Mouse (Mus musculus): ENCODE results near the gene Snu13. TPM values are rescaled to one million over a fixed set of nuclear protein-coding genes. Genes with fewer than 3 reads are reported as not detected.
A peak's percentile ranks its signal among the peaks of the same experiment; 100 is the strongest.

Snu13 gene
- polyA plus RNA-seq, 1 experiment: 193 TPM

DNA sequence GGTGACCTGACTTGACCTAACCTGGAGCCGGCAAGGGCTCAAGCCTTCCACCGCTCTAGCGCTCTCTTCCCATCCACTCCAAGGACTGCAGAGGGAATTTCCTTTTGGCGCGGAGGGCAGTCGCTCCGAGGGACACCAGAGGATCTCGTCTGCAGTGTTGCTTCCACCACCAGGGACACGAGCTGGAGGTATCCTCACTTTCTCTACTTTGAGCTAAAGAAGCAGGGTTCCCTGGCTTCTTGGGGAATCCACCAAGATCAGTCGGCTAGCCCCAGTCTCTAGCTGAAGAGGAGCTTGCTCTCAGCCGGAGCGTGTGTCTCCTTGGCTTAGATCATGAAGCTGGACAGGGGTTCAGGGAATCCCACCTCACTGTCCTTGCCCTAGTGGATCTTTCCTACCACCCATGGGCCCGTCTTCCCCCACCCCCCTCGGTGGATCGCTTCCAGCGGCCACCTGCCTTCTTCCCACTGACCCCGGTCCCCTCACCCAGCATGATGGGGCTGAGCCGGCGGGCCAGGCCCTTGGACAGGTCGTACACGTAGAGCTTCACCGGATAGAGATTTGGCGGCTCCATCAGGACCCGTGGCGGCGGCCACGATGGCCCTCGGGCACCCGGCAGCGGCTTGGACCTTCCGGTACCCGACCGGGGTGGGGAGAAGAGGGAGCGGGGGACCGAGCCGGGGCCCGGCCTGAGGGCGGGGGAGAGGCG, 31.9 kb downstream of the Snu13 start:
- Histone ChIP-seq H3K4me1 (ENCODE audit: control insufficient read depth, insufficient read depth, low read length) (peaks cover 18% of the 10 kb centered on the region), H3K27ac (ENCODE audit: insufficient read depth, low read length) (peak overlapping the region; percentile 35), H3K4me3 (ENCODE audit: insufficient read depth, low read length) (peak overlapping the region; percentile 82)
- TF ChIP-seq CTCF (IDR thresholded peaks at IDR 0.05; ENCODE audit: borderline replicate concordance, insufficient read depth, low read length): no peak
- TF ChIP-seq POLR2A (IDR thresholded peaks at IDR 0.05; ENCODE audit: low read depth, low read length): no peak

DNA sequence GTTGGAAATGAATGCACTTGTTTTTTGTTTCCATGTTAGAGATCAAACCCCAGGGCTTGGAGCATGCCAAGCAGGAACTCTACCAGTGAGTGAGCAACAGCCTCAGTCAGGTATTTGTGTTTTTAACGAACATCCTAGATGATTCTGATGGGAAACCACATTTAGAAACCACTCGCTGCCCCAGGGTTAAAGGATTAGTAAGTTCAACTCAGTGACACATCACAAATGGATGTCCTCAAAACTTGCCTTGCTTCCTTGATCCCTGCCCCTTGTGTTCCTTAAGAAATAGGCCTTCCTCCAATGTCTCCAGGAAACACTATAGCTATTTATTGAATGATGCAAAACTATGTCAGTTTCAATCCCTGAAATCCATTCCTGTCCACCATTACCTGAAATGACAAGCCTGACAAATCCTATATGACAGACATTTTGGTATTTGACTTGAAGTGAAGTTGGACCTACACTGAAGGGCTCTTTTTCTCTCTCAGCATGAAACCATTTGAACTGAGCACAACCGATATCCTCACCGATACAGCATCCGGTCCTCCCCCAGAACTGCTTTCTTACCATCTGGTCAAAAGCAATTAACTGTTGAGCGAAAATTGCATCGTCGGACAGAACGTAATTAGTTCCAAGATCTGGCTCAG, 32.5 kb downstream of the Snu13 start:
- no peak for TF ChIP-seq POLR2A (IDR thresholded peaks at IDR 0.05; ENCODE audit: low read depth, low read length)
- TF ChIP-seq CTCF (IDR thresholded peaks at IDR 0.05; ENCODE audit: borderline replicate concordance, insufficient read depth, low read length): no peak
- H3K4me3 ChIP-seq (ENCODE audit: insufficient read depth, low read length): peak overlapping the region; percentile 82
- H3K27ac ChIP-seq (ENCODE audit: insufficient read depth, low read length): peak overlapping the region; percentile 35

DNA sequence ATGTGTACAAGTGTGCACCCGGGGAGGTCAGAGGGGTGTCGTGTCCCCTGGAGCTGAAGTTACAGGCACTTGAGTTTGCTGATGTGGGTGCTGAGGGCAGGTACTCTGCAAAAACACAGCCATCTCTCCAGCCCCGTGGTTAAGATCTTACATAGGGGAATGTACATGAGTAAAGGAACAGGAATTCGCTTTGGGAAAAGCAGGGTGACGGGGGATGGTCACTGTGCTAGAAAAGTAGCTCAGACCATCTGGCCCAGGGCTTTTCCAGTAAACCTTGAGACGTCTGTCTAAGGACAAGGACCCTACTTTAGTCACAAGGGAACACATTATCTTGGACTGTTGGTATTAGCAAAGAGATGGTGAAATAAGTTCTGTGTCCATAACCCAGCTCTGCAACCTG, 35.5 kb downstream of the Snu13 start:
- peaks cover 18% of the 10 kb centered on the region for H3K4me1 ChIP-seq (ENCODE audit: control insufficient read depth, insufficient read depth, low read length)
- no peak overlapping the region for H3K4me3 ChIP-seq (ENCODE audit: insufficient read depth, low read length)
- H3K27ac ChIP-seq (ENCODE audit: insufficient read depth, low read length): peak overlapping the region; percentile 87
- no peak for TF ChIP-seq POLR2A (IDR thresholded peaks at IDR 0.05; ENCODE audit: low read depth, low read length)
- TF ChIP-seq CTCF (IDR thresholded peaks at IDR 0.05; ENCODE audit: borderline replicate concordance, insufficient read depth, low read length): no peak

More for the DNA sequence above, 32.5 kb downstream of the Snu13 start:
- H3K4me1 ChIP-seq (ENCODE audit: control insufficient read depth, insufficient read depth, low read length): peaks cover 18% of the 10 kb centered on the region

DNA sequence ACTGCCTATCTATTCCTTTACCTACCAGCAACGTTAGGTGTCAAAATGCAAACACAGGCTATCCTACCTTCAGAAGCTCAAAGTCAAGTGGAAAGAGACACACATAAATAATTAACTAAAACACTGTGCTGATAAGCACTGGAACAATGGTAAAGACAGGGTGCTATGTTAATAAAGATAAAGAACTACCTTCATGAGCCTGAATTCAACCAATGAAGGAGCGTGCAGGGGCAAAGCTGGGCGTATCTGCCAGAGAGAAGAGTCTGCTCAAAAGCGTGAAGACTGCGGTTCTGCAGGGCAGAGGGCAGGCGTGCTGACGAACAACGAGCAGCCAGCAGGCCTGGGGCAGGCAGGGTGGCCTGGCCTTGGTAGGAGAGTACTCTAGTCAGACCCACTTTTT, 43.1 kb downstream of the Snu13 start:
- H3K4me3 ChIP-seq (ENCODE audit: insufficient read depth, low read length): no peak overlapping the region
- no peak for TF ChIP-seq CTCF (IDR thresholded peaks at IDR 0.05; ENCODE audit: borderline replicate concordance, insufficient read depth, low read length)
- TF ChIP-seq POLR2A (IDR thresholded peaks at IDR 0.05; ENCODE audit: low read depth, low read length): no peak
- H3K27ac ChIP-seq (ENCODE audit: insufficient read depth, low read length): no peak overlapping the region
- no peaks in the 10 kb centered on the region for H3K4me1 ChIP-seq (ENCODE audit: control insufficient read depth, insufficient read depth, low read length)

DNA sequence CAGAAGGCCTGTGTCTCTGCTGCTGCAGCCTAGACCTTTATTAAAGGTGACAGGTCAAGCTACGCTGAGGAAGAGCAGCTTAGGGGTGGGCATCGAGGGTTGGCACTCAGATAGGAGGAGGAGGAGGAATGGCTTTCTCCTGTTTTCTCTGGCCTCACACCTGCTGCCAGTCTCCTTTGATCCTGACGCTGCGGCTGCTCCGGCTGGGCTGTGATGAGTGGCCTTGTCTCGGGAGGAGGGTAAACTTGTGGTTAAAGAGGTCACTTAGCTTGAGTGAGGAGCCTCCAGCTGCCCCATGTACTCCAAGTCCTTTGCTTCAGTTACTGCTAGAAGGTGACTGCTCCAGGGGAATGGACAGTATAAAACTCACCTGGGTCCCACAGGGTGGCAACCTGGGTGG, 53.4 kb downstream of the Snu13 start:
- H3K4me3 ChIP-seq (ENCODE audit: insufficient read depth, low read length): no peak overlapping the region
- no peak overlapping the region for H3K27ac ChIP-seq (ENCODE audit: insufficient read depth, low read length)
- no peaks in the 10 kb centered on the region for H3K4me1 ChIP-seq (ENCODE audit: control insufficient read depth, insufficient read depth, low read length)
- no peak for TF ChIP-seq POLR2A (IDR thresholded peaks at IDR 0.05; ENCODE audit: low read depth, low read length)
- TF ChIP-seq CTCF (IDR thresholded peaks at IDR 0.05; ENCODE audit: borderline replicate concordance, insufficient read depth, low read length): no peak

DNA sequence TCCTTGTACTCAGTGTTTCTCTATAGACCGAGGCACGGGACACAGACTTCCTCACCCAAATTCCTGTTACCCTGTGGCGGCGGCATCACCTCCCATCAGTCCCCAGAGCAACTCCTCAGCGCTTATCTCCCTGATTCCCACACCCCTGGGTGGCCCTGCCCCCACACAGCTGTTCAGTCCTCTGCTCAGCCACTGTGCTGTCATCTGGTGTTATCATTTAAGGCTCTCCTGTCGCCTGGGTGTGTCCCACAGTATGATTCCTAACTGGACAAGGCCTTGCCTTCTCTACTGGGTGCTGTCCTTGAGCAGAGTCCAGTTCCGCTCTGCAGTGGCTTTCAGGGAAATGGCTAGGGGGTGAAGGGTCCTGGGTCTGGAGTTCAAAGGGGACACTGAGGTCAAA, 56.8 kb downstream of the Snu13 start:
- no peak for TF ChIP-seq POLR2A (IDR thresholded peaks at IDR 0.05; ENCODE audit: low read depth, low read length)
- no peak for TF ChIP-seq CTCF (IDR thresholded peaks at IDR 0.05; ENCODE audit: borderline replicate concordance, insufficient read depth, low read length)
- H3K4me1 ChIP-seq (ENCODE audit: control insufficient read depth, insufficient read depth, low read length): no peaks in the 10 kb centered on the region
- no peak overlapping the region for H3K4me3 ChIP-seq (ENCODE audit: insufficient read depth, low read length)
- H3K27ac ChIP-seq (ENCODE audit: insufficient read depth, low read length): no peak overlapping the region

Other genes with a start within 250 kb of the Snu13 start
- 37.4 and 43.1 TPM in 2 replicates for gene Tef, start 245.2 kb downstream of the Snu13 start, polyA plus RNA-seq (2011; ENCODE audit: insufficient read length, low read depth, missing spikeins)
- 21.4 and 22.8 TPM in 2 replicates for gene Tob2, start 188.8 kb downstream of the Snu13 start, polyA plus RNA-seq (2011; ENCODE audit: insufficient read length, low read depth, missing spikeins)
- 53.0 and 71.3 TPM in 2 replicates for gene Phf5a, start 175.7 kb downstream of the Snu13 start, polyA plus RNA-seq (2011; ENCODE audit: insufficient read length, low read depth, missing spikeins)
- 143 and 150 TPM in 2 replicates for gene Aco2, start 175.3 kb downstream of the Snu13 start, polyA plus RNA-seq (2011; ENCODE audit: insufficient read length, low read depth, missing spikeins)
- gene Polr3h, start 121.4 kb downstream of the Snu13 start, polyA plus RNA-seq (2011; ENCODE audit: insufficient read length, low read depth, missing spikeins): 12.3 and 16.2 TPM in 2 replicates
- 3.3 and 4.4 TPM in 2 replicates for gene Csdc2, start 110.8 kb downstream of the Snu13 start, polyA plus RNA-seq (2011; ENCODE audit: insufficient read length, low read depth, missing spikeins)
- gene Pmm1, start 86.7 kb downstream of the Snu13 start, polyA plus RNA-seq (2011; ENCODE audit: insufficient read length, low read depth, missing spikeins): 88.7 and 121 TPM in 2 replicates
- not detected in 2 replicates for gene 1700029P11Rik, start 67.1 kb downstream of the Snu13 start, polyA plus RNA-seq (2011; ENCODE audit: insufficient read length, low read depth, missing spikeins)
- gene Xrcc6, start 59.8 kb downstream of the Snu13 start, polyA plus RNA-seq (2011; ENCODE audit: insufficient read length, low read depth, missing spikeins): 37.4 and 38.1 TPM in 2 replicates
- 49.4 and 50.2 TPM in 2 replicates for gene Desi1, start 13.7 kb downstream of the Snu13 start, polyA plus RNA-seq (2011; ENCODE audit: insufficient read length, low read depth, missing spikeins)
- not detected in 2 replicates for gene 4930407I10Rik, start 11.6 kb upstream of the Snu13 start, polyA plus RNA-seq (2011; ENCODE audit: insufficient read length, low read depth, missing spikeins)
- gene Mei1, start 22.4 kb upstream of the Snu13 start, polyA plus RNA-seq (2011; ENCODE audit: insufficient read length, low read depth, missing spikeins): not detected in 2 replicates
- 15.0 and 18.6 TPM in 2 replicates for gene Ccdc134, start 80.3 kb upstream of the Snu13 start, polyA plus RNA-seq (2011; ENCODE audit: insufficient read length, low read depth, missing spikeins)
- 86.4 and 87.3 TPM in 2 replicates for gene Srebf2, start 99.6 kb upstream of the Snu13 start, polyA plus RNA-seq (2011; ENCODE audit: insufficient read length, low read depth, missing spikeins)
- gene Shisa8, start 165.2 kb upstream of the Snu13 start, polyA plus RNA-seq (2011; ENCODE audit: insufficient read length, low read depth, missing spikeins): not detected in 2 replicates
- gene Tnfrsf13c, start 176.8 kb upstream of the Snu13 start, polyA plus RNA-seq (2011; ENCODE audit: insufficient read length, low read depth, missing spikeins): not detected in 2 replicates
- 13.1 and 16.1 TPM in 2 replicates for gene Cenpm, start 197.2 kb upstream of the Snu13 start, polyA plus RNA-seq (2011; ENCODE audit: insufficient read length, low read depth, missing spikeins)
- not detected in 2 replicates for gene 1500009C09Rik, start 204.8 kb upstream of the Snu13 start, polyA plus RNA-seq (2011; ENCODE audit: insufficient read length, low read depth, missing spikeins)
- 1.6 and 2.8 TPM in 2 replicates for gene Sept3, start 227.3 kb upstream of the Snu13 start, polyA plus RNA-seq (2011; ENCODE audit: insufficient read length, low read depth, missing spikeins)

All from embryonic fibroblast, embryonic 13.5 days (primary cell).